Mouse (Mus musculus) heart, postnatal 0 days (tissue): ENCODE measurements at regions not wholly inside any gene's neighbourhood (a gene's known extent, or its start where the extent isn't known, plus 50 kb on each side); places are given as distances from the start of the nearest gene placed in this dataset.

Source experiments
- ATAC-seq: fragments of 200-750 bp; cut with Nextera tagmentation; 2 replicates; pipeline ENCODE4 v1.8.0; 2017; ENCODE audit warnings: low read depth, moderate number of reproducible peaks, moderate library complexity; ENCODE audit not compliant: insufficient read depth
- DNase-seq: peaks from one replicate; pipeline ENCODE4 v3.0.0-alpha.2; 2016; ENCODE audit warnings: low spot score
- H3K27ac ChIP-seq: fragments of 300-500 bp; sonication (generic); 2 replicates; pipeline ENCODE4 v1.5.1; 2014; ENCODE audit warnings: low read depth, mild to moderate bottlenecking
- H3K27me3 ChIP-seq: fragments of 300-500 bp; sonication (generic); 2 replicates; pipeline ENCODE4 v1.6.1; 2014; ENCODE audit warnings: low read length, mixed read lengths; ENCODE audit not compliant: control insufficient read depth, insufficient read depth
- H3K36me3 ChIP-seq: fragments of 300-500 bp; sonication (generic); replicated peaks from 2 replicates; pipeline ENCODE4 v1.6.1; 2014; ENCODE audit warnings: low read length, mixed read lengths; ENCODE audit not compliant: control insufficient read depth, insufficient read depth
- H3K4me1 ChIP-seq: fragments of 300-500 bp; sonication (generic); 2 replicates; pipeline ENCODE4 v1.6.1; 2014; ENCODE audit warnings: antibody characterized with exemption; ENCODE audit not compliant: control insufficient read depth, insufficient read depth
- H3K4me2 ChIP-seq: fragments of 300-500 bp; sonication (generic); 2 replicates; pipeline ENCODE4 v1.6.1; 2014; ENCODE audit warnings: low read depth, mild to moderate bottlenecking, low read length, moderate library complexity
- H3K4me3 ChIP-seq: fragments of 300-500 bp; sonication (generic); 2 replicates; pipeline ENCODE4 v1.5.1; 2014; ENCODE audit warnings: low read depth, low read length
- H3K9ac ChIP-seq: fragments of 300-500 bp; sonication (generic); replicated peaks from 2 replicates; pipeline ENCODE4 v1.6.1; 2014; ENCODE audit warnings: low read depth, low read length, mixed read lengths
- H3K9me3 ChIP-seq: fragments of 300-500 bp; sonication (generic); replicated peaks from 2 replicates; pipeline ENCODE4 v1.6.1; 2016; ENCODE audit warnings: low read length; ENCODE audit not compliant: control insufficient read depth
- CTCF ChIP-seq: IDR thresholded peaks from 2 replicates; pipeline ENCODE4 v1.5.1; 2016; ENCODE audit warnings: antibody characterized with exemption, control low read depth, low read depth
- EP300 ChIP-seq: IDR thresholded peaks from 2 replicates; pipeline ENCODE4 v1.6.1; 2016; ENCODE audit warnings: antibody characterized with exemption, low read depth
- WGBS: fragments of 180-500 bp; shearing (Covaris S2); extraction: QIAGEN DNeasy Blood & Tissue Kit; methylation state at CpG from one replicate; pipeline ENCODE4 v1.1.7; 2014; 5-methylcytosine and 5-hydroxymethylcytosine counted together

GRCm38 (mm10) chr14:105733013-105733728 is 163.4 kb downstream of the Spry2 start:
- peak; percentile 59 for ATAC-seq
- 3% methylated on average over 12 of the region's 12 CpGs for WGBS
- Histone ChIP-seq H3K9ac (peak overlapping the region; percentile 44), H3K4me1 (peaks cover 17% of the 10 kb centered on the region), H3K9me3 (no peaks in the 10 kb centered on the region), H3K4me2 (peak overlapping the region; percentile 63), H3K36me3 (no peaks in the 10 kb centered on the region), H3K27ac (peak overlapping the region; percentile 99), H3K27me3 (no peaks in the 10 kb centered on the region), H3K4me3 (peak overlapping the region; percentile 50)
- TF ChIP-seq CTCF (no peak), EP300 (no peak)
- DNase-seq: peak; percentile 88

- Histone ChIP-seq H3K4me3 (peak overlapping the region; percentile 50), H3K27me3 (no peaks in the 10 kb centered on the region), H3K4me2 (peak overlapping the region; percentile 63), H3K36me3 (no peaks in the 10 kb centered on the region), H3K9ac (peak overlapping the region; percentile 44), H3K27ac (peak overlapping the region; percentile 99), H3K4me1 (peaks cover 17% of the 10 kb centered on the region), H3K9me3 (no peaks in the 10 kb centered on the region)
- TF ChIP-seq EP300 (peak; percentile 86), CTCF (peak; percentile 34; the same call in 1 of the 2 replicates)
- ATAC-seq (peak; percentile 94), DNase-seq (peak; percentile 97)
- WGBS: under 1% methylated on average over 13 of the region's 13 CpGs
Measured at GRCm38 (mm10) chr14:105732221-105733012, 164.2 kb downstream of the Spry2 start.

GRCm38 (mm10) chr14:105730786-105731185 is 165.8 kb downstream of the Spry2 start:
- WGBS: 7% methylated on average over 4 of the region's 4 CpGs

DNA sequence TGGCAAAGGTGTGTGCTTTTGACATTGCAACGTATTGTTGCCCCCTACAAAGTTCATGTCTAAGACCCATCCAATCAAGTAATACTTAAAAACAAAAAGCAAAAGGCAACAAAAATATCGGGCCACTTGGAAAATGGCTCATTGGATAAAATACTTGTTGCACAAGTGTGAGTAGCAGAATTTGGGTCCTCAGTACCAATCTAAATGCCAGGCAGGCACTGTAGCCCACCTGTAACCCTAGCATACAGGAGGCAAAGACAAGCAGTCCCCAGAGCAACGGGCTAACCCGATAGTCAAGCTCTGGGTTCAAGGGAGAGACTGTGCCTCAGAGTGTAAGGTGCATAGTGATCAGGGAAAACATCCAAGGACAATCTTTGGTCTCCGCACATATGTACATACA is 167.8 kb downstream of the Spry2 start:
- no peak for TF ChIP-seq CTCF
- TF ChIP-seq EP300: no peak

More at GRCm38 (mm10) chr14:105730786-105731185, 165.8 kb downstream of the Spry2 start:
- 0 out of 2 replicates have a peak, but pooled peaks have one; percentile 22 for ATAC-seq
- Histone ChIP-seq H3K4me1 (peaks cover 17% of the 10 kb centered on the region), H3K27ac (peak overlapping the region; percentile 99), H3K9me3 (no peaks in the 10 kb centered on the region), H3K4me3 (peak overlapping the region; percentile 50), H3K36me3 (no peaks in the 10 kb centered on the region), H3K4me2 (peak overlapping the region; percentile 63), H3K27me3 (no peaks in the 10 kb centered on the region), H3K9ac (peak overlapping the region; percentile 39)
- DNase-seq: peak; percentile 65
- no peak for TF ChIP-seq EP300
- no peak for TF ChIP-seq CTCF

DNA sequence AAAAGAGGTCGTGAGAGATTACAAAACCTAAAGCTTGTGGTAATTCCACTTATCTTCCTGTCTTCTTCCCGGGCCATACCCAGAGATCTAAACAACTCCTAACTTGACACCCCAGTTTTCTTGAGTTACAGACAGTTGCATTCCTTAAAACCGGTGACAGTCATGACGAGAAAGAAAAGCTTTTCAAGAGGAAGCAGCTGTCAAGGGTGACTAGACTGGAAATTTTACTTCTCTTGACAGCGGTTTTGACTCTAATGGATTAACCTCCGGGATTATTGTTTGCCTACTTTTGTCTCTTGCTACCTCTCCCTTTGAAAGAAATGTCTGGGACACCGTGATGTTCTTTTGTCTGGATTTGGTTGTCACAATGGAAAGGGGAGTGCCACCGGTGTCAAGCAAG is 170.9 kb downstream of the Spry2 start:
- H3K9ac ChIP-seq: no peak overlapping the region
- 46% methylated on average over 8 of the region's 8 CpGs for WGBS
- no peak overlapping the region for H3K4me2 ChIP-seq
- no peak for TF ChIP-seq CTCF
- no peak for TF ChIP-seq EP300
- no peak overlapping the region for H3K27ac ChIP-seq
- no peaks in the 10 kb centered on the region for H3K9me3 ChIP-seq
- H3K4me3 ChIP-seq: no peak overlapping the region
- no peak for DNase-seq
- no peaks in the 10 kb centered on the region for H3K27me3 ChIP-seq
- no peaks in the 10 kb centered on the region for H3K4me1 ChIP-seq
- ATAC-seq: no peak
- no peaks in the 10 kb centered on the region for H3K36me3 ChIP-seq

More for the DNA sequence above, 167.8 kb downstream of the Spry2 start:
- H3K9ac ChIP-seq: no peak overlapping the region
- H3K27me3 ChIP-seq: no peaks in the 10 kb centered on the region
- H3K36me3 ChIP-seq: no peaks in the 10 kb centered on the region
- H3K4me1 ChIP-seq: peaks cover 17% of the 10 kb centered on the region
- H3K4me3 ChIP-seq: no peak overlapping the region
- DNase-seq (no peak), ATAC-seq (no peak)
- no peak overlapping the region for H3K4me2 ChIP-seq
- H3K9me3 ChIP-seq: no peaks in the 10 kb centered on the region
- no peak overlapping the region for H3K27ac ChIP-seq
- 86% methylated on average over 5 of the region's 5 CpGs for WGBS
